Mouse (Mus musculus) G1E (cell line): ENCODE measurements around the gene 4930452B06Rik.

Experiments
- CTCF ChIP-seq: IDR thresholded peaks from 2 replicates; pipeline ENCODE4 v1.5.1; 2012; ENCODE audit warnings: low read depth, low read length, inconsistent platforms, mixed read lengths
- GATA1 ChIP-seq: IDR thresholded peaks from 2 replicates; pipeline ENCODE4 v1.6.1; 2012; ENCODE audit warnings: borderline replicate concordance, low read length, inconsistent platforms, mixed read lengths
- POLR2AphosphoS5 ChIP-seq: IDR thresholded peaks from 2 replicates; pipeline ENCODE4 v1.6.1; 2012; ENCODE audit warnings: low read depth, low read length, inconsistent platforms; ENCODE audit not compliant: insufficient replicate concordance
- TAL1 ChIP-seq: conservative IDR thresholded peaks from 2 replicates; pipeline ENCODE4 v1.6.1; 2012; ENCODE audit warnings: low read depth, low read length, inconsistent platforms, mixed read lengths

DNA sequence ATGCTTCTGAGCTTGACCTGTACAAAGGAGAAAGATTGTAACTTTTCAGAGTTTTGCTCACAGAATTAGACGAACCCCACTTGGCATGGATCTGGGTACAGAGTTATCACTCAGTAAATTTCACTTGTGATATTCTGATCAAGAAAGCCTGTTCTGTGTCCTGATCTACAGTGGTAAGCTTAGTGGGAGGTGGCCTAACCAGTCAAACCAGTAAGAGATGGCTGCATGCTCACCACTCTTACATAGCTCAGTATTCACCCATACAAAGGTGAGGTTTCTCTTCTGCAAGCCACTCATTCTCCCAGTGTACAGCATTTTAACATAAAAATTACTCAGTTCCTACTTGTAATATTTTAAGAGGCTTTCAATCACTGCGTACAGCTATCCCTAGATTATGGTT is 221.7 kb downstream of the 4930452B06Rik start:
- TF ChIP-seq CTCF (no peak), GATA1 (no peak), TAL1 (no peak), POLR2AphosphoS5 (no peak)
